Mouse (Mus musculus) myocyte (in vitro differentiated cells): Measurements from ENCODE around the gene Clec3b. TPM values are rescaled to one million over a fixed set of nuclear protein-coding genes. Genes with fewer than 3 reads are reported as not detected.

Experiments
- H3K27me3 ChIP-seq: one replicate; pipeline ENCODE4 v1.6.1; 2011; ENCODE audit not compliant: control insufficient read depth, insufficient read depth, insufficient read length
- H3K36me3 ChIP-seq: one replicate; pipeline ENCODE4 v1.6.1; 2011; ENCODE audit not compliant: control insufficient read depth, insufficient read depth
- H3K4me2 ChIP-seq: one replicate; pipeline ENCODE4 v1.6.1; 2011; ENCODE audit warnings: low read depth, control low read depth
- H3K4me3 ChIP-seq: one replicate; pipeline ENCODE4 v1.5.1; 2011; ENCODE audit warnings: mild to moderate bottlenecking, control low read depth, moderate library complexity
- H3K79me2 ChIP-seq: one replicate; pipeline ENCODE4 v1.6.1; 2011; ENCODE audit not compliant: control insufficient read depth, insufficient read depth
- H3ac ChIP-seq: one replicate; pipeline ENCODE4 v1.6.1; 2011; ENCODE audit not compliant: control insufficient read depth, insufficient read length
- CEBPB ChIP-seq: IDR thresholded peaks from 2 replicates; pipeline ENCODE4 v1.6.1; 2011; ENCODE audit warnings: mild to moderate bottlenecking, moderate library complexity; ENCODE audit not compliant: poor library complexity, insufficient read depth, severe bottlenecking
- E2F4 ChIP-seq: IDR thresholded peaks from one replicate; pipeline ENCODE4 v1.6.1; 2011; ENCODE audit warnings: mild to moderate bottlenecking, control low read depth, moderate library complexity; ENCODE audit not compliant: insufficient read depth
- MAX ChIP-seq: IDR thresholded peaks from one replicate; pipeline ENCODE4 v1.6.1; 2011; ENCODE audit warnings: low read depth, mild to moderate bottlenecking, control low read depth
- MYOD1 ChIP-seq, 3 experiments: IDR thresholded peaks; one replicate each; pipeline ENCODE4 v1.6.1; 2011; ENCODE audit warnings: control low read depth in 2 of 3, low read depth in 2 of 3, mild to moderate bottlenecking in 2 of 3, moderate library complexity in 1 of 3; ENCODE audit not compliant: insufficient read length in 2 of 3, control insufficient read depth in 1 of 3
- MYOG ChIP-seq, 3 experiments: IDR thresholded peaks; one replicate each; pipeline ENCODE4 v1.6.1; 2011; ENCODE audit warnings: control low read depth in 2 of 3, low read depth in 2 of 3, mild to moderate bottlenecking in 2 of 3; ENCODE audit not compliant: insufficient read length in 2 of 3, control insufficient read depth in 1 of 3, insufficient read depth in 1 of 3
- POLR2A ChIP-seq: IDR thresholded peaks from one replicate; pipeline ENCODE4 v1.6.1; 2011; ENCODE audit warnings: low read depth, mild to moderate bottlenecking, control low read depth, moderate library complexity; ENCODE audit not compliant: insufficient read length
- POLR2AphosphoS2 ChIP-seq: IDR thresholded peaks from one replicate; pipeline ENCODE4 v1.6.1; 2011; ENCODE audit warnings: low read depth, control low read depth; ENCODE audit not compliant: insufficient read length
- REST ChIP-seq: IDR thresholded peaks from one replicate; pipeline ENCODE4 v1.6.1; 2011; ENCODE audit warnings: mild to moderate bottlenecking, control low read depth, moderate library complexity; ENCODE audit not compliant: insufficient read depth, insufficient read length
- SRF ChIP-seq: IDR thresholded peaks from one replicate; pipeline ENCODE4 v1.6.1; 2011; ENCODE audit warnings: low read depth; ENCODE audit not compliant: control insufficient read depth, insufficient read length
- TCF12 ChIP-seq: IDR thresholded peaks from one replicate; pipeline ENCODE4 v1.6.1; 2011; ENCODE audit warnings: mild to moderate bottlenecking, control low read depth; ENCODE audit not compliant: poor library complexity, insufficient read depth, severe bottlenecking
- TCF3 ChIP-seq: IDR thresholded peaks from one replicate; pipeline ENCODE4 v1.6.1; 2011; ENCODE audit warnings: low read depth, control low read depth; ENCODE audit not compliant: insufficient read length
- USF1 ChIP-seq: IDR thresholded peaks from one replicate; pipeline ENCODE4 v1.6.1; 2011; ENCODE audit warnings: low read depth, mild to moderate bottlenecking, control low read depth, moderate library complexity
- polyA plus RNA-seq: library from polyadenylated mRNA; unstranded; fragments of >200 nt; fragmentation: generic; extraction: Trizol; gene quantifications from one replicate; pipeline ENCODE4 v1.2.1, GENCODE M21; 2012; ENCODE audit warnings: missing spikeins

Gene Clec3b
- 0.10 TPM for polyA plus RNA-seq

- Histone ChIP-seq H3K27me3 (no peaks in the 10 kb centered on the region), H3K4me3 (no peak within 1 kb of the TSS), H3K36me3 (no peaks in the 10 kb centered on the region), H3ac (no peak within 1 kb of the TSS), H3K79me2 (no peaks in the 10 kb centered on the region), H3K4me2 (no peak within 1 kb of the TSS)
- TF ChIP-seq USF1, result no peak
- no peak for TF ChIP-seq CEBPB
- TF ChIP-seq POLR2A, result no peak
- no peak for TF ChIP-seq MAX
- TF ChIP-seq MYOG (IDR thresholded peaks at IDR 0.05; ENCODE audit: control insufficient read depth in 1 of 3, insufficient read depth in 1 of 3, insufficient read length in 2 of 3, low read depth in 2 of 3), result no peak
- no peak for TF ChIP-seq REST
- TF ChIP-seq POLR2AphosphoS2, result no peak
- no peak for TF ChIP-seq E2F4
- TF ChIP-seq MYOD1 (IDR thresholded peaks at IDR 0.05; ENCODE audit: control insufficient read depth in 1 of 3, insufficient read length in 2 of 3, low read depth in 2 of 3), result no peak
- no peak for TF ChIP-seq TCF12
- no peak for TF ChIP-seq TCF3
- no peak for TF ChIP-seq SRF
These were observed at the start of gene Clec3b for GRCm38 (mm10) chr9:123150241-123151020. Gene Clec3b (plus strand): TSS chr9:123150946.

GRCm38 (mm10) chr9:123103425-123103824 is 47.3 kb upstream of the Clec3b start:
- no peak for TF ChIP-seq MYOD1 (IDR thresholded peaks at IDR 0.05; ENCODE audit: control insufficient read depth in 1 of 3, insufficient read length in 2 of 3, low read depth in 2 of 3)
- no peak for TF ChIP-seq USF1
- TF ChIP-seq E2F4, result no peak
- no peak for TF ChIP-seq TCF3
- TF ChIP-seq SRF, result no peak
- TF ChIP-seq MAX, result no peak
- no peak for TF ChIP-seq MYOG (IDR thresholded peaks at IDR 0.05; ENCODE audit: control insufficient read depth in 1 of 3, insufficient read depth in 1 of 3, insufficient read length in 2 of 3, low read depth in 2 of 3)
- no peak for TF ChIP-seq POLR2A
- TF ChIP-seq CEBPB, result no peak
- TF ChIP-seq POLR2AphosphoS2, result no peak
- TF ChIP-seq REST, result no peak
- no peak for TF ChIP-seq TCF12
- Histone ChIP-seq H3K36me3 (peaks cover 16% of the 10 kb centered on the region), H3K4me3 (no peak overlapping the region), H3K4me2 (no peak overlapping the region), H3K27me3 (no peaks in the 10 kb centered on the region), H3K79me2 (peaks cover 37% of the 10 kb centered on the region), H3ac (no peak overlapping the region)

GRCm38 (mm10) chr9:123104362-123104761 is 46.4 kb upstream of the Clec3b start:
- no peak for TF ChIP-seq SRF
- TF ChIP-seq POLR2A, result no peak
- no peak for TF ChIP-seq TCF12
- TF ChIP-seq REST, result no peak
- TF ChIP-seq MYOG (IDR thresholded peaks at IDR 0.05; ENCODE audit: control insufficient read depth in 1 of 3, insufficient read depth in 1 of 3, insufficient read length in 2 of 3, low read depth in 2 of 3), result no peak
- no peak for TF ChIP-seq TCF3
- TF ChIP-seq E2F4, result no peak
- TF ChIP-seq MYOD1 (IDR thresholded peaks at IDR 0.05; ENCODE audit: control insufficient read depth in 1 of 3, insufficient read length in 2 of 3, low read depth in 2 of 3), result no peak
- TF ChIP-seq CEBPB, result no peak
- no peak for TF ChIP-seq POLR2AphosphoS2
- no peak for TF ChIP-seq MAX
- no peak for TF ChIP-seq USF1
- Histone ChIP-seq H3K36me3 (peaks cover 11% of the 10 kb centered on the region), H3K79me2 (peaks cover 40% of the 10 kb centered on the region), H3K4me3 (no peak overlapping the region), H3ac (no peak overlapping the region), H3K27me3 (no peaks in the 10 kb centered on the region), H3K4me2 (no peak overlapping the region)

- TF ChIP-seq MYOG (IDR thresholded peaks at IDR 0.05; ENCODE audit: control insufficient read depth in 1 of 3, insufficient read depth in 1 of 3, insufficient read length in 2 of 3, low read depth in 2 of 3) (no peak), SRF (no peak), POLR2A (no peak), POLR2AphosphoS2 (no peak), E2F4 (no peak), MYOD1 (IDR thresholded peaks at IDR 0.05; ENCODE audit: control insufficient read depth in 1 of 3, insufficient read length in 2 of 3, low read depth in 2 of 3) (no peak), USF1 (no peak), MAX (no peak)
- Histone ChIP-seq H3K36me3 (peaks cover 6% of the 10 kb centered on the region), H3K4me3 (no peak overlapping the region), H3K4me2 (no peak overlapping the region), H3ac (no peak overlapping the region), H3K79me2 (peaks cover 62% of the 10 kb centered on the region), H3K27me3 (no peaks in the 10 kb centered on the region)
These were observed 43.6 kb upstream of the Clec3b start for GRCm38 (mm10) chr9:123107186-123107585.
